Mouse (Mus musculus): ENCODE data around the gene Krt28.

The Krt28 gene

DNA sequence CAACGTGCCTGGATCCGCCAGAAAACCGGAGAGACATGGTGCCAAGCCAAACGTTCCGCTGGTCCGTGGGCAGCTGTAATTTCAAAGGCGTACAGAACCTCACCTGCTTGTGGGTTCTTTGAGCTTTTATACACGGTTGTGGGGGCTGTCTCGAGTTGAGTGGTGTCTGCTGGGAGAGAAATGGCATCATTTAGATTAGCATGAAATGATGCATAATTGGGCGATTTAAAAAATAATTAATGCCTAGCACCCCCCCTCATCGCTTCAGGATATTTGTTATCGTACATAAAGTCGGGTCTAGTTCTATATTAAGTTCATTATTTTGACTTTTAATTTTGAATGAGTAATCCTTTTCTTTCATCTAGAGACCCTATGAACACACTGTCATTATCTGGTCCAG, at the start of gene Krt28:
Gene Krt28 (minus strand): TSS at position 101 of the 400 bp plus-strand sequence.
- no peak for DNase-seq (ENCODE audit: low spot score)

DNA sequence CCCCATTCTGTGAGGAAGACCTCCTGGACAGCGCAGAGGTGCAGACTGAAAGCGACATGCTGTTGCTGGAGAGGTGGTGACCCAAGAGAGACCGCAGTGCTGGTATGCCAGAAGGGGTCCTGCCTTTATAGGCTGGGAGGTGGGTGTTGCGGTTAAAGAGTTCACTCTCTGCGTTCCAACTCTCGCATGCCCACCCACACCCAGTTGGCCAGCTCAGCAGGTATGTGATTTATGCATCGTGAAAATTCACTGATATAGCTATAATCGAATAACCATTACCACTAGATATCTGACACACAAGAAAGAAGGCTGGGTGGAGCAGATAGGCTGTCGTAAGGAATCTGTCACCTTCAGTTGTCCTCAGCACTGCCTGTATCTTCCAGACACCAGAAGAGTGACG, 47.5 kb upstream of the Krt28 start, which contains the start of gene Krt12:
Gene Krt12 (minus strand): TSS at position 101 of the 400 bp plus-strand sequence.
- no peak for DNase-seq (ENCODE audit: low spot score)

DNA sequence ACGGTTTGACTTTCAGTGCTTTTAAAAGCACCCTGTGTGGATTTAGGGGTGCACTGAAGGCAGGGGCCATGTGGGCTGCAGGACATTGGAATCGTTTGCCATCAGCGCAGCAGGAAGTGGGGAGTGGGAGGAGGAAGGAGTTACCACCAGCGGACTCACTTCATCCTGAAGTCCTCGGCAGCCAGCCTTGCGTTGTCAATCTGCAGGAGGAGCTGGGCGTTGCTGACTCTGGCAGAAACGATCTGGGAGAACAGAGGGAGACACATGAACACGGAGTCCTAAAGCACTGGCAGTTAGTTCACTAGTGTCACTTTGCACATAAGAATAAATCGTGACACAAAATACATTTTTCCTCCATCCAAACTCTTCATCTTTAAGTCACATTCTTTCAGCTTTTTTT, 45.9 kb upstream of the Krt28 start:
- DNase-seq (ENCODE audit: low spot score), result no peak

DNA sequence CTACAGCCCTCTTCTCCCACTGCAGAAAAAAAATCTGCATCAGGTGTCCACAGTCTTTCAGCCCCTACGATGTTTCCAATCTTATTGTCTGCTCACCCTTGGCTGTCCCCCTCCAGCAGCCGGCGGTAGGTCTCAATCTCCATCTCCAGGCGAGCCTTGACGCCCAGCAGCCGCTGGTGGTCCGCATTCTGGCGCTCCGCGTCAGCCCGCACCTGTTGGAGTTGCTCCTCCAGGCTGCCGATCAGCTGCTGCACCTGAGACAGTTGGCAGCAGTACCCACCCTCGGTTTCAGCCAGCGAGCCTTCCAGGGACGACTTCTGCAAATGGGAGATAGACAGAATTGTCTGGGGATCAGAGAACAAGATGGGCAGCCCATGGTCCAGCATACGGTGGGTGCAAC, 43.1 kb upstream of the Krt28 start:
- DNase-seq (ENCODE audit: low spot score), result no peak

DNA sequence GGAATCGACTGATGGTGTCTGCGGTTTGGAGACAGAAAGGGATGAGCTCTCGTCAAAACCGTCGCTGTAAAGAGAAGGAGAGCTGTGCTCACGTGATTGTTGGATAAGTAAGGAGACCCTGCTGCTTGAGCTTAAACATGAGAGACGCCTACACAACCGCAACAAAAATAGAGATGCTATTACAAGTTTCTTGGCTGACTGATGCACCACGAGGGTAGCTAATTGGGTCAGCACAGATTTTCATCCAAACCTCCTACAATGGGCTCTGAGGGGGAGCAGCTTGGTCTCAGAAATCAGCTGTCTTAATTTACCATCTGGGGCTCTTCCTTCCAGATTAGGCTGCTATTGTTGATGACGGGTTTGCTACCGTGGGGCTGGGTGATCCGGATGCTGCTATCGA, 42.2 kb upstream of the Krt28 start:
- DNase-seq (ENCODE audit: low spot score), result no peak

DNA sequence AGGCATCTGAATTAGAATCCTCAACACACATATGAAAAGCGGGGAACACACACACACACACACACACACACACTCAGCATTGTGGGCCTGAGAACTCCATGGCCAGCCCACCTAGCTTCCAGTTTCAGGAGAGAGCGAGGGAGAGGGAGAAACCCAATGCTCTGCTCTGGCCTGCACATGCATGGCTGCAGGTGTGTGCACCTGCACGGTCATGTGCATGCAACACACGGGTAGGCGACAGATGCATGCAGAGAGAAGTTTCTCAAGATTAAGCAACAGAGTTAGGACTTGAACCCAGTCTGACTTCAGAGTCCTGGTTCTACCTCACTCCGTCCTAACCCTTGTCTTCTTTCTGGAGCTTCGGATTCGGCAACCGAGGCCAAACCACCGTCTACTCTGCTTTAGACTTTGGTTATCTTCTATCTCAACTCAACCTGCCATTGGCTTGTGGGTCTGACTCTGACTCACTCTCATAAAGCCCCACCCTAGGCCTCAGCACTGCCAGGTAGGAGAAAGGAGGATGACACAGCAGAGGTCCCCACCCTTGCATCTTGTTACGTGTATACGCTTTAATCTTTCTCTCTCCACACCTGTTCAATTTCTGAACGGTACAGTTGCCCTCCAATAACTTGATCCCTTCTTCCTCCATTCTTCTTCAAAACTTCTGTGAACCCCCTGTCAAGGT, 39.9 kb upstream of the Krt28 start:
- DNase-seq (ENCODE audit: low spot score), result no peak

DNA sequence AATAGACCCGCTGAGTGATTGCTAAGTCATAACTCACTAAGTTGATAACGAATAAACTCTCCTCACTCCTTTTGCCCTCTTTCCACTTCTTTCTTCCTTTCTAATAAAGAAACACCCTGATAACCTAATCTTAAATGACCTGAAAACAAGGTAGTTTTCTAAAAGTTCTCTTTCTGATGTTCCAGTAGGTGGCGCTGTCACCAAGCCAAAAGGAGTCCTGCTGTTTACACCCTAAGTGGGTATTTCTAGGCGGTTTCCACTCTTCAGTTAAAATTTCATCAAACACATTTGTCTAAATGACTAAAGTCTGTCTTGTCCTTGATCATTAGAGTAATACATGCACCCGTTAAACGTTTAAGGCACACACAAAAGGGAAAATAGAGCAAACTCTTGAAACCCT, 38.5 kb upstream of the Krt28 start:
- DNase-seq (ENCODE audit: low spot score), result no peak

DNA sequence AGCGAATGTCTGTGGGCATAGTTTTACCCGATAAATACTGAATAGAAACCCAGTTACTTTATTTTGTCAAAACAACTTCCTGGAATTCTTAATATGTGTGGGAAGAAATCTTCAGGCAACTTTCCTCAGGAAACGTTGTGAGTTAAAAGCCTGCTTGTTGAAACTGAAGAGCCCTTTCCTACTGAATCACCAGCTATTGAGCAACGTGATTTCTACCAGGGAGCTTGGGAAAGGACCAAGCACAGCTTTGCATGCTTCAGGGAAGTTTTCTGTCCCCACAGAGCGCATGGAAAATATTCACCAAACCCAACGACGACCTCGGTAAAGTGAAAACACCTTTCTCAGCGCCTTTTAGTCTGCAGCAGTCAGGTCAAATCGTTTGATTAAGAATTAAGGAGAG, 31.5 kb upstream of the Krt28 start:
- no peak for DNase-seq (ENCODE audit: low spot score)

DNA sequence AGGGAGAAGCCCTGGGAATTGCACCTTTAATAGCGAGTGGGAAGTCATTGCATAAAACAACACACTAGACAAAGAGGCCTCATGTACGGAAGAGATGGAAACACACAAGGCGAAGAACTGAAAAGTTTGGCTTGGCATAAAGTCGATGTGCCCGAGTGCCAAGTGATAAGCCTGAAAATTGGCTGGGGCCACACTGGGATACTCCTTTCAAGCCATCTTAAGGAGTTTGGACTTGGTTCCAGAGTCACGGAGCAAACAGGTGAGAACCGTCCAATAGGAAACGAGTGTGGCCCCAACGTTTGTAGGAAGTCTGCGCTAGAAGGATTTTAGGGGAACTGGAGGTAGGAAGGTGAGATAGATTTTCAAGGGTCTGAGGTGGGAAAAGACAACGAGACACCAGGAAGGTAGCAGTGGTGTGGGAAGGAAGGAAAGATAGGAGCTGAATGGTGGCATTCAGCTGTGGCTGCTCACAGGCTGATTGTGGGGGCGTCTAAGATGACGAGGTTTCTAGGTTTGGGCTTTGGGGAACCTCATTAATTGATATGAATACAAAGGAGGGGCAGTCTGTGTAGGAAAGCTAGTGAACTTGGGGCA, 25.4 kb upstream of the Krt28 start:
- no peak for DNase-seq (ENCODE audit: low spot score)

DNA sequence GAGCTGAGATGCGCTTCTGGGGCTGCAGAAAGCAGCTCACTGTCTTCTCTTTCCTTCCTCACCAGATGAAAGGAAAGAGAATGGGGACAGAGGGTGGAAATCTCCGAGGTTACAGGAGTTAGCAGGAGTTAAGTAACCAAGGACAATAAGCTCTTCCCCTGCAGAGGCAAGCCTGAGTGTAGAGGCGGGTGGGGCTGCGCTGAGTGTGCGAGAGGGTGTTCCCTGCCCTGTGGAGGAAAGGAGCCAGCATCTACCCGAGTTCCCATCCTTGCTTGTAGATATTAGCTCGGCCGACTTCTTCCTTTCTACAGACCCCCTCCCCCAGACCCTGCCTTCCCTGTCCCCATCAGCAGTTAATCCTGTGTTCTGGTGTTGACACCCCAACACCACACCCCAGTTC, 24.1 kb upstream of the Krt28 start:
- DNase-seq (ENCODE audit: low spot score), result no peak

DNA sequence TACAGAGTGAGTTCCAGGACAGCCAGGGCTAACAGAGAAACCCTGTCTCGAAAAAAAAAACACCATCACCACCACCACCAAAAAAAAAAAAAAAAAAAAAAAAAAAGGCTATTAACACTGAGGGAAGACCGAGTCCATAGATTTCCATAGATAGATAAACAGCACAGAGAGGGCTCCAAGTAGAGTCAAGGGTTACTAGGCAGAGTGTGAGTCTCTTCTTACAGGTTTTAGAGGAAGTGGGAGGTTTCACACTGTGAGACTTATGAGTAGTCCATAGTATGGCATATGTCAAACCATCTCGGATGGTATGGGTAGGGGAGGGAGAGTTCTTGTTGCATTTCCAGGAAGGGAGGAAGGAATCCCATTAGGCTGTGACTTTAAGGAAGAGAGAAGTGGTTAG, 23.4 kb upstream of the Krt28 start:
- no peak for DNase-seq (ENCODE audit: low spot score)

DNA sequence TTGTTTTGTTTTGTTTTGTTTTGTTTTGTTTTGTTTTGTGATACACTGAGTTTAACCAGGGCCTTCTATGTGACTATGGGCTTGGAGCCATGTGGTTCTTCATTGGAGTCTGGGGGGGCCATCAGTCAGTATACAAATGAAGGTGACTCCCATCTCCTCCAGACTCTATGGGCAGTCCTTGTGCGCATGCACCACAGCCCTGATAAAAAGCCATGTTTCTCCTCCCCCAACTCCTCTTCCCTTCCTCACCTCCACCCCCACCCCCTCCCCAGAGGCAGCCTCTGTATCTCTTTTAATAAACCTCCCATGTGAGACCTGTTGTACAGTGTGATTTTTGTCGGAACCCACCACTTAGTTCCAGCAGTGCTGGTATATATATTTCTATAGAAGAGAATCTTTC, 22.0 kb upstream of the Krt28 start:
- DNase-seq (ENCODE audit: low spot score), result no peak

DNA sequence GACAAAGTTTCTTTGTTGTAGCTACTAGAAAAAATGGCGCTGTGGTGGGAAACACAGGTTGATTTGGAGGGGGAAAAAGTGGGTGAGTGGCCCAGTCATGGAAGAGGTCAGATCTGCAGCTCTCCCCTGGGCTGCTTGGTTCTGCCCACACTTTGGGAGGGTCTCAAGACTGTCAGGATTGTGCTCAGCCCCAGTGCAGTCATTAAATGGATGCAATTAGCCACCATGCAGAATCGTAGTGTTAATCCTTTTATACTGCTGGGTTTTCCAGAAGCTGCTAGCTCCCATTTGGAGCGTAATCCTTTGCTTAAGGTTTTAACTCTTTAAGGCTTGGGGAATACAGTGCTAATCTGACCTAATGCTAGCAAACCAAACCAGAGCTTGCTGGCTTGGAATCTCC, 21.3 kb upstream of the Krt28 start:
- no peak for DNase-seq (ENCODE audit: low spot score)

DNA sequence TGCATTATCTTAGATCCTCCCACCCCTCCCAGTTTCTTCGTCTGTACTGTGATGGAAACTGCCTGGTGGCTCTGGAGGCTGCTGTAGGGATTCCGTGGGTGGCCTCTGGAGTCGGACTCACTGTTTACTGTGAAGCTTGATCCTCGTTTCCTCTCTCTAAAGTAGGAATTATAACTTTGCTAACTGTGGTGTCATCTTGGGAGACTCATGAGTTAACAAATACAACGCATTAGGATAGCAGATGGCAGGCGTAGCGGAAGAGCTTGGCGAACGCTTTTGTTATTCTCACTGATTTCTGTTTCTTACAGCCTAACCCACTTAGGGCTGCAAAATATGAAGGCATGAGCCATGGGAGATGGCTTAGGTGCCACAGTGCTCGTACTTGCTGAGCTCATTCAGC, 17.8 kb upstream of the Krt28 start:
- DNase-seq (ENCODE audit: low spot score), result no peak

DNA sequence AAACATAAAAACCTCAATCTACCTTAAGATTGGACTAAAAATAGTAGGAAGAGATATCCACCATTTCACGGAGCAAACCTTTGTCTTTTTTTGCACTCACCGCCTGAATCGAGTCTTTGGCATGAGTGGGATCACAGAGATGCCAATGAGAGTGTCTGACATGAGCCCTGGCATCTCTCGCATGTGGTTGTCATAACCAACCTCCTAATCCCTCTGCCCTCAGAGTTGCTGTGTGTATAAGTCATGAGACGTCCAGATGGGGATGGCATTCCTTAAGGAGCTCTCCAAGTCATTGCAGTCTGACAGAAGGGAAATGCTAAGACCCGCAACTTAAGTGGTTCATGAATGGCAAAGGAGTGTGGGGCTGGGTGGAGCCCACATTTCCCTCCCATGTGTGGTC, 16.7 kb upstream of the Krt28 start:
- DNase-seq (ENCODE audit: low spot score), result no peak

DNA sequence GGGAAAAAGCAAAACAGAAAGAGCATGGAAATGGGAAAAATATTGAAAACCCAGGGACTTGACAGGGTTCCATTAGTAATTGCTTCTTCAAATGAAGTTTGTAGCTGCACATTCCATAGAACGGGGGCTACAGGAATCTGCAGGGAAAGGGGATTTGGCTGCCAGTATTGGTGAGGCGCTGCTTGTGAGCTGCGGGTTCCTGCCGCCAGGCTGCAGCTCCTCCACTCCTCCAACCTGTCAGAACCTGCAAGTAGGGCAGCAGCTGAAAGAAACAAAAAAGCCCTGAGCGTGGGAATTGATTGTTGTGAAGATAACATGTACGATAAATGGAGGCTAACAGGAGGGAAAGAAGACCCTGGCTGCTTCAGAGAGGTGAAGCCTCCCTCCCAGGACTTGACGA, 16.2 kb upstream of the Krt28 start:
- no peak for DNase-seq (ENCODE audit: low spot score)

DNA sequence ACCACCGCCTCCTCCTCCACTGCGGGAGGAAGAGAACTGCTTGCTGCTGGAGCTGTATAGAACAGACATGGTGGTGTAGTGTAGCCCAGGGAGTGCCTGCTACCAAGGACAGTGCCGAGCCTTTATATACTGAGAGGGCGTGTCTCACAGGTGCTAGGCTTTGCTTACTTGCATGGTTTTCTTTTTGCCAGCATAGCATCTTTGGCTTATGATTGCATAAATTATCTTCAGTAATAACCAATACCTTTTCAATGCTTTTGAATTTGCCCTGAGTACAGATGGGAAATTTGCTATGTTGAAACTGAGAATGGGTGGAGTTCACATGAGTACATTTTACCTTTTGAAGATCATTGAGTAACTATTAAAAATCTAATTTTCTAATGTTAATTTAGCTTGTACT, 14.6 kb upstream of the Krt28 start, which contains the start of gene Krt10:
Gene Krt10 (minus strand): TSS at position 101 of the 400 bp plus-strand sequence.
- DNase-seq (ENCODE audit: low spot score), result no peak

DNA sequence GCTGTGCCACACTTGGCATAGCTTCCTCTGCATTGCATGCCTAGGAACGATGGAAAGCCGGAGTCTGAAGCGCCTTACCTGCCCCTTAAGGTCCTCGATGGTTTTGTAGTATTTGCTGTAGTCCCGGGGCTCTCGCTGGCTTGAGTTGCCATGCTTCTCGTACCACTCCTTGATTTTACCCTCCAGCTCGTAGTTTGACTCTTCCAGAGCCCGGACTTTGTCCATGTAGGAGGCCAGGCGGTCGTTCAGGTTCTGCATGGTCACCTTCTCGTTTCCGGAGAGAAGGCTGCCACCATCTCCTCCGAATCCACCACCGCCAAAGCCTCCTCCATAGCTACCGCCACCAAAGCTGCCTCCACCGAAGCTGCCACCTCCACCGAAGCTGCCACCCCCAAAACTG, 14.0 kb upstream of the Krt28 start:
- DNase-seq (ENCODE audit: low spot score), result no peak

DNA sequence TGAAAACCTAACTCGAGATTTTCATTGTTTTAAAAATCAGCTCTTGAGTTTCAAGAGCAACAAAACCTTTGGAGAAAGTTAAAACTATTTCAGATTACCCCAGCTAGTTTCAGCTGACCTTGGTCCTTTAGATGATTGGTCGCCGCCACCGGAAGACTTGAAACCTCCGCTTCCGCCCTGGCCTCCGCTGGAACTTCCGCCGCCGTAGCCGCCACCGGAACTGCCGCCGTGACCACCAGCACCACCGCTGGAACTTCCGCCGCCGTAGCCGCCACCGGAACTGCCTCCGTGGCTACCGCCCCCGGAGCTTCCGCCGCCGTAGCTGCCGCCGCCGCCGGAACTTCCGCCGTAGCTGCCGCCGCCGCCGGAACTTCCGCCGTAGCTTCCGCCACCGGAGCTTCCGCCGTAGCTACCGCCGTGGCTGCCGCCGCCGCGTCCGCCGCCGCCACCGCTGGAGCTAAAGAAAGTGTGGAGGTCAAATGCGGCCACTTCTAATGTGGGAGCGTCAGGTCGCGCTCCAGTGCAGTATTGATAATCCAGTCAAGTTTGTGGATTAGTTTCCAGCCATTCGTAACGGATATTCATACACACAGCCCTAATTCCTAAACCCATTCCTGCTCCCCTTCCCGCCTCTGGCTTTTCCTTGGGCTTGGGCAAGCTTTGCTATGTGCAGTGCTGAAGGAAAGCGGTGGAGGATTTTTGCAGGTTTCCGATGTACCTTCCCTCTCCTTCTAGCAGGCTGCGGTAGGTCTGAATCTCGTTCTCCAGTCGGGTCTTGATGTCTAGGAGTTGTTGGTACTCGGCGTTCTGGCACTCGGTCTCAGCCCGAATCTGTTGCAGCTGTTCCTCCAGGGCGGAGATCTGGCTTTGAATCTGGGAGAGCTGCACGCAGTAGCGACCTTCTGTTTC, 11.4 kb upstream of the Krt28 start:
- DNase-seq (ENCODE audit: low spot score), result peak; percentile 61

DNA sequence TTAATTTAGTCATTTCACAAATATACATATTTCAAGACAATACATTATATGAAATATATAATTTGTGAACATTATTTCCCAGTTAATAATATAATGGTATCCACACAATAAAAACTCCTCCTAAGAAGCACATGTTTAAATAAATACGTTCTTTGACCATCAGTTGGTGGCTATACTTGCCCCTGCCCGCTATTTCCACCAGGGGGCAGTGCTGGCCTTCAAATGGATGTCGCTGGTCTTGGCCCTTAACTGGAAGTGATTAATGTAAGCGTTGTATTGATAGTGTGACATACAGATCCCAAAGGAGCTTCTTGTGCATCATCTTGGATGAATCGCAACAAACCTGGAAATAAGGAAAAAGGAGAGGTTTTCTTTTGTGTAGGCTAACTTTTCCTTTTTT, 4.9 kb upstream of the Krt28 start:
- peak; percentile 33 for DNase-seq (ENCODE audit: low spot score)

DNA sequence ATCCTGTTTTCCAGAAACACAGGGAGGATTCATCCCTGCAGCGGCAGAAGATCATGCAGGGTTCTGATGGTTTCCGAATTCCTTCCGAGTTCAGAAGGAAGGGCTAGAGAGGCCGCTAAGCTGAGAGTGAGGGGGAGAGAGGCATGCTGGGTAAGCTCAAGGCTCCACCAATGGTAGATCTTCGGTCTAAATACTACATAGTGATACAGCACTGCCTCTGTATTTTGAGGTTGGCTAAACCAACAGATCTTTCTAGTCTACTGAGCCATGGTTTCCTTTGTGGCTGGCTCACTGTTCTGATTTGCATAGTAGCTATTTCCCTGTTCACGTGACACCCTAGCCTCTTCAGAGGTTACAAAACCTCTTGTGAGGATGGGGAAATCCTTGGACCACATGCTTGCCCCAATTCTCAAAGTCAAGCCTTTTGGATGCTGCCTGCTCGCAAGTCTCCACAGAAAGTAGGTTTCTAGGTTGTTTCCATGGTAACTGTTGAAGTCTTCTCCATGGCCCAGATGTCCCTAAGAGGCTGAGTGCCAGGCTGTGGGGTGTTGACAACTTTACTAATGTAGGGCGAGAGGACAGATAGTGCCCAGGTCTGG, 4.8 kb downstream of the Krt28 start:
- no peak for DNase-seq (ENCODE audit: low spot score)

DNA sequence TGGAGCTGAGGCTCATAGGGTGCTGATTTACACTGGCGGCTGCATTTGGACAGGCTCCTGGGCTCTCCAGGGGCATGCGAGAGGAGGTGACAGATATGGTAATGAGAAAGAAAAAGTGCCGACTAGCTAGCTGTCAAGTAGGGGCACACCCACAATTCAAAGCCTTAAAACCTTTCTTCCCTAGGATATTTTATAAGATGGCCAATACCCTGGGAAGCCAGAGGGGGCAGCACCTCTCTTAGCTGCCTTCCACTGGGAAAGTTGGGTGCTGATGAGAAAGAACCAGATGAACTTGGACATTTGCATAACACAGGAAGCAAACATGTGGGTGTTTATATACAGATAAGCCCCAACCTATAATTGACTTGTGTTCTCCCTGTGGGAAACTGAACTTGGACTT, 5.5 kb downstream of the Krt28 start:
- DNase-seq (ENCODE audit: low spot score), result no peak

DNA sequence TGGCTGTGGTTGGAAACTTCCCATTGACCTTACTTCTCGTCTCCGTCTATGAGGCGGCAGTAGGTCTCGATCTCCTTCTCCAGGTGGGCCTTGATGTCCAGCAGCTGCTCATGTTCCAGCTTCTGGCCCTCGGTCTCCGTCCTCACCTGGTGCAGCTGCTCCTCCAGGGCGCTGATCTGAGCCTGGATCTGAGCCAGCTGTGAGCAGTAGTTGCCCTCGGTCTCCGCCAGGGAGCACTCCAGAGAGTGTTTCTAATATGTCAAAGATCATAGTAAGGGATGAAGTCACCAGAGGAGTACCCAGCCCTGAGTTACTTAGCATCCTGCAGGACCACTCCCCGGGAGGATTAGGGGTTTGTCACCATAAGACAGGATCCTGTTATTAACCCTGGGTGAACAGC, 7.9 kb downstream of the Krt28 start:
- no peak for DNase-seq (ENCODE audit: low spot score)

Measured in urinary bladder, postnatal 10 days (tissue).